Mouse (Mus musculus): Measurements from ENCODE around the gene Rhbdd3. TPM values are rescaled to one million over a fixed set of nuclear protein-coding genes. Genes with fewer than 3 reads are reported as not detected.

The Rhbdd3 gene
- polyA plus RNA-seq, 1 experiment, result 18.8 TPM

GRCm38 (mm10) chr11:5103986-5104509 lies 5.3 kb downstream of the Rhbdd3 start:
- DNase-seq, result no peak
- Histone ChIP-seq H3K4me3 (replicated peaks; ENCODE audit: extremely low read depth, low read depth, low read length) (no peak overlapping the region), H3K4me1 (ENCODE audit: control insufficient read depth, insufficient read depth, low read length) (no peaks in the 10 kb centered on the region; the same call in 1 of the 2 replicates)
- no peak for TF ChIP-seq CTCF (IDR thresholded peaks at IDR 0.05; ENCODE audit: insufficient read depth, low read length)
- no peak for TF ChIP-seq POLR2A (IDR thresholded peaks at IDR 0.05; ENCODE audit: borderline replicate concordance, extremely low read depth, low read depth, low read length)
- WGBS, result 96% methylated on average over 4 of the region's 4 CpGs

- Histone ChIP-seq H3K4me1 (ENCODE audit: control insufficient read depth, insufficient read depth, low read length) (no peaks in the 10 kb centered on the region), H3K4me3 (replicated peaks; ENCODE audit: extremely low read depth, low read depth, low read length) (no peak overlapping the region)
- WGBS, result 81% methylated on average over 8 of the region's 8 CpGs
- DNase-seq, result no peak
- TF ChIP-seq POLR2A (IDR thresholded peaks at IDR 0.05; ENCODE audit: borderline replicate concordance, extremely low read depth, low read depth, low read length) (no peak), CTCF (IDR thresholded peaks at IDR 0.05; ENCODE audit: insufficient read depth, low read length) (no peak)
Measured at GRCm38 (mm10) chr11:5109441-5109840, 10.7 kb downstream of the Rhbdd3 start.

DNA sequence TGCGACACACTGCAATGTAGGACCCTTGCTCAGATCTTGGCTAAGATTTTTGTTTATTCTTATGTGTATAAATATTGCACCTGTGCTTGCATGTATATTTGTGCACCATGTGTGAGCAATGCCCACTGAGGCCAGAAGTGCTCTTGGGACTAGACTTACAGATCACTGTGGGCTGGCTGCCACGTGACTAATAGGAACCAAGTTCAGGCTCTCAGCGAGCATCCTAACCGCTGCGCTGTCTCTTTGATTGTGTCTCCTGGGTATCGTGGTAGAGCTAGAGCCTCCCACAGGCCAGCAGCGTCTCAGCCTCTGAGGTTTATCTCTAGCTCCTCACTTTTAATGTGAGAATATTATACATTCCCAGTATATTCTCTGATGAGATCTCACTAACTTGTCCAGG lies 14.9 kb downstream of the Rhbdd3 start:
- no peak for DNase-seq
- Histone ChIP-seq H3K4me3 (replicated peaks; ENCODE audit: extremely low read depth, low read depth, low read length) (no peak overlapping the region), H3K4me1 (ENCODE audit: control insufficient read depth, insufficient read depth, low read length) (no peaks in the 10 kb centered on the region)
- no peak for TF ChIP-seq POLR2A (IDR thresholded peaks at IDR 0.05; ENCODE audit: borderline replicate concordance, extremely low read depth, low read depth, low read length)
- TF ChIP-seq CTCF (IDR thresholded peaks at IDR 0.05; ENCODE audit: insufficient read depth, low read length), result no peak
- WGBS, result 86% methylated on average over 7 of the region's 7 CpGs

DNA sequence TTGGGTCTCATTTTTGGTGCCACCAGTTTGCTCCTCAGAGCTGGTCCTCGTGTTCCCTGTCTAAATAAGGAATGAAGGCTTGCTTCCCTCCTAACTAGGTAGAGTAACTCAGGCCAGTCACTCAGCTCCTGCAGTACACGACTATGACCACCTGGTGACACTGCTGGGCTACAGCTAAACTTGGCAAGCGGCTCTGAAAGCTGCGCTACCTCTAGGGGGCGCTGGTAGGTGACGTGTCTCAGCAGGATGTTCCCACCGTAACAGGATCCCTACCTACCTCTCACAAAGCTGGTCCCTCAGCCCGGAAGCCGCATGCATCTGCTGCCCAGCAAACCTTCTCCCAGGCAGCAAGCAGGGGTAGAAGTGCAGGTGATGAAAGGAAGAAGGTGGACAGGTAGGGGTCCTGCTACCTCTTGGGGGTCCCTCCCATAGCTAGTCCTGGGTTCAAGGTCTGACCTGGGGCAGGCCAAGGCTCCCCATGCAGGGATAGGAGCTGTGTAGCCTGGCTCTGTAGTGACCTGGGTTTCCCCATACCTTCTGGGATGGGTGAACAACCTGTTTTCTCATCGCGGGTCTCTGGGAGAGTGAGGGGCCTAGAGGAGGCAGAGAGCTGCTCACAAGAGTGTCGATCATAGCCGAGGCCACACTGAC lies 16.3 kb downstream of the Rhbdd3 start:
- WGBS, result 27% methylated on average over 13 of the region's 13 CpGs
- TF ChIP-seq POLR2A (IDR thresholded peaks at IDR 0.05; ENCODE audit: borderline replicate concordance, extremely low read depth, low read depth, low read length) (no peak), CTCF (IDR thresholded peaks at IDR 0.05; ENCODE audit: insufficient read depth, low read length) (peak; percentile 100)
- no peaks in the 10 kb centered on the region for H3K4me1 ChIP-seq (ENCODE audit: control insufficient read depth, insufficient read depth, low read length)

GRCm38 (mm10) chr11:5125713-5126112 lies 27.0 kb downstream of the Rhbdd3 start:
- DNase-seq, result no peak

More for the DNA sequence above, 16.3 kb downstream of the Rhbdd3 start:
- H3K4me3 ChIP-seq (replicated peaks; ENCODE audit: extremely low read depth, low read depth, low read length), result no peak overlapping the region
- DNase-seq, result peak; percentile 89

DNA sequence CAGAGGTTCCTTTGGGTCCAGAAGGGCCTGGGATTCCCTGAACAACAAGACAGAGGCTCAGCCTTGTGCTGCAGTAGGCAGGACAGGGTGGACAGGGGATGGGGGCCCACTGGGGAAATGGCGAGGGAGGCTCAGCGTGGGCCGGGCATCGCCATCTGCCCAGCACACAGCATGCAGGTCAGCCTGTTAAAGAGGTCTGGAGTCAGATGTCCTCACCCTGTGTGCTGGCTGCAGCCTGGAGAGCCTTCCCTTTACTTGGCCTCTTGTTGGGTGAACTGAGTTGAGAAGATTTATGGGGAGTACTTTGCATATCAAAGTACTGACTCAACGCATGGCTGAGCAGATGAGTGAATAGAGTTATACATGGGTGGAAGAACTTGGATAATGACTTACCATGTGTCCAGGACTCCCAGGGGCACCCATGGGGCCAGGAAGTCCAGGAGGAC lies 30.3 kb downstream of the Rhbdd3 start:
- TF ChIP-seq POLR2A (IDR thresholded peaks at IDR 0.05; ENCODE audit: borderline replicate concordance, extremely low read depth, low read depth, low read length), result no peak
- no peak for TF ChIP-seq CTCF (IDR thresholded peaks at IDR 0.05; ENCODE audit: insufficient read depth, low read length)
- Histone ChIP-seq H3K4me3 (replicated peaks; ENCODE audit: extremely low read depth, low read depth, low read length) (no peak overlapping the region), H3K4me1 (ENCODE audit: control insufficient read depth, insufficient read depth, low read length) (no peaks in the 10 kb centered on the region; the same call in 1 of the 2 replicates)
- WGBS, result 85% methylated on average over 5 of the region's 5 CpGs
- no peak for DNase-seq

More at GRCm38 (mm10) chr11:5125713-5126112, 27.0 kb downstream of the Rhbdd3 start:
- Histone ChIP-seq H3K4me1 (ENCODE audit: control insufficient read depth, insufficient read depth, low read length) (no peaks in the 10 kb centered on the region), H3K4me3 (replicated peaks; ENCODE audit: extremely low read depth, low read depth, low read length) (no peak overlapping the region)
- TF ChIP-seq POLR2A (IDR thresholded peaks at IDR 0.05; ENCODE audit: borderline replicate concordance, extremely low read depth, low read depth, low read length) (no peak), CTCF (IDR thresholded peaks at IDR 0.05; ENCODE audit: insufficient read depth, low read length) (no peak)
- 77% methylated on average over 4 of the region's 4 CpGs for WGBS

DNA sequence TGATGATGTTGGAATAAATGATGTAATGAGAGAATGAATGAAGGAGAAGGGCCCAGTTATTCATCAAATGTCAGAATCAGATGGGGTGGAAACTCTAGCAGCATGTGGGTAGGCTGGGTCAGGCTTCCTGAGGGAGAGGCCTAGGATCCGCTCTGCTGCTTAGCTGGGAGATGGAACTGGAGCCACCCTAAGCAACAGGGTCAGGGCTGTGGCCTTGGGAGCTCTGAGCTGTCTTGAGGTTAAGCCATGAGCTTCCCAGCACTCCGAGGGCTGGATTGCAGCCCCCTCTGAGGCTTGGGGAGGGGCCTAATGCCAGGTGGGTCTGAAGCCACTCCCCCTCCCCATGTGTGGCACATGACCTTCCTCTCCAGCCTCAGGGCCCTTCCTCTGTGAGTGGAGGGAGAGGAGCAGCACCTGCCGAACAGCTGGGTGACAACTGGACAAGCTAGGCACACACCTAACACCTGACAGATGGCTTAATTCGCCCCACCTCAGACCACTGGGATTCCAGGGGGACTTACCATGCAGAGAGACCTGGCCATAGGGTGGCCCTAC lies 31.5 kb downstream of the Rhbdd3 start:
- TF ChIP-seq CTCF (IDR thresholded peaks at IDR 0.05; ENCODE audit: insufficient read depth, low read length) (no peak), POLR2A (IDR thresholded peaks at IDR 0.05; ENCODE audit: borderline replicate concordance, extremely low read depth, low read depth, low read length) (no peak)
- DNase-seq, result no peak

DNA sequence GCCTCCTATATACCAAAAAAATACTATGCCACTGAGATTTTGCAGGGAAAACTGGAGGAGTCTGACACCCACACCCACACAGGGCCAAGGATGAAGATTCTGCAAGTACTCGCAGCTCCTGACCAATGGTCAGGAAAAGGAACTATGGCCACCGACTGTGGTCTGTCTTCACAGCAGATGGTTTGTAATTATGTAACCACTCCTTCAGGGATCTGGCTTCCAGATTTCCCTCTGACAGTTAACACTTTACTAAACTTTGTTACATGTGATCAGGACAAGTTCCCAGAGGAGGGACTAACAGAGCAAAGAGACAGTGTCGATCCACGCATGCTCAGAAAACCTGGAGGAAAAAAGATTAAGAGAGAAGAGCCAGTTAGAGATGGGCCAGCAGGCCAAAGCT lies 34.0 kb downstream of the Rhbdd3 start:
- no peak for TF ChIP-seq CTCF (IDR thresholded peaks at IDR 0.05; ENCODE audit: insufficient read depth, low read length)
- no peak for TF ChIP-seq POLR2A (IDR thresholded peaks at IDR 0.05; ENCODE audit: borderline replicate concordance, extremely low read depth, low read depth, low read length)
- DNase-seq, result no peak
- H3K4me1 ChIP-seq (ENCODE audit: control insufficient read depth, insufficient read depth, low read length), result peaks cover 3% of the 10 kb centered on the region
- WGBS, result 64% methylated on average over 4 of the region's 4 CpGs
- H3K4me3 ChIP-seq (replicated peaks; ENCODE audit: extremely low read depth, low read depth, low read length), result no peak overlapping the region

More for the DNA sequence above, 31.5 kb downstream of the Rhbdd3 start:
- Histone ChIP-seq H3K4me1 (ENCODE audit: control insufficient read depth, insufficient read depth, low read length) (no peaks in the 10 kb centered on the region; the same call in none of the 2 replicates), H3K4me3 (replicated peaks; ENCODE audit: extremely low read depth, low read depth, low read length) (no peak overlapping the region)
- WGBS, result 84% methylated on average over 4 of the region's 4 CpGs

DNA sequence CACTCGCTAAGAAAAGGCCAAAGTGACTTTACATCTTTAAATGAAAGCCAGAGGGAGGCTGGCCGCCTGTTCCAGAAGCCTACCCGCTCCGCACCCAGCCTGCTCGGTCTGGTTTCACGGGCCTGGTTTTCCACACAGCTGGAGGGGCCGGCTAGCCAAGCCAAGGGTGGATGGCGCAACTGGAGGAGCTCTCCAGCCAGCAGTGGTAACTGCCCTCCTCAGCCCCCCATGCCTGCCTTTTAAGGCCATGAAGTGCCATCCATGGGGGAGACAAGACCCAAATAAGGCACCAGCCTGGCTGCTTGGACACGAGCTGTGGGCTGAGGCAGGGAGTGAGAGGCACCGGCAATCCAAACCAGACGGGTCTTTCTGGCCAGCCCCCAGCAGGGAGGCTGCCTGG lies 37.2 kb downstream of the Rhbdd3 start:
- TF ChIP-seq CTCF (IDR thresholded peaks at IDR 0.05; ENCODE audit: insufficient read depth, low read length) (no peak), POLR2A (IDR thresholded peaks at IDR 0.05; ENCODE audit: borderline replicate concordance, extremely low read depth, low read depth, low read length) (no peak)
- Histone ChIP-seq H3K4me1 (ENCODE audit: control insufficient read depth, insufficient read depth, low read length) (peaks cover 16% of the 10 kb centered on the region), H3K4me3 (replicated peaks; ENCODE audit: extremely low read depth, low read depth, low read length) (peak overlapping the region; percentile 36)
- peak; percentile 64 for DNase-seq
- WGBS, result 62% methylated on average over 11 of the region's 11 CpGs

Data from lung, adult 2 months (tissue).